Mouse (Mus musculus) heart, embryonic 11.5 days (tissue): ENCODE results near the gene Lgi1. TPM values are rescaled to one million over a fixed set of nuclear protein-coding genes. Genes with fewer than 3 reads are reported as not detected.
A peak's percentile ranks its signal among the peaks of the same experiment; 100 is the strongest.

ENCODE experiments used
- ATAC-seq: fragments of 200-750 bp; cut with Nextera tagmentation; replicated peaks from 2 replicates; pipeline ENCODE4 v1.8.0; 2017; ENCODE audit warnings: moderate library complexity; ENCODE audit not compliant: insufficient number of reproducible peaks, low FRiP score, low TSS enrichment
- H3K27ac ChIP-seq: fragments of 300-500 bp; sonication (generic); 2 replicates; pipeline ENCODE4 v1.5.1; 2014; ENCODE audit warnings: mild to moderate bottlenecking, low read depth, low read length
- H3K27me3 ChIP-seq: fragments of 300-500 bp; sonication (generic); 2 replicates; pipeline ENCODE4 v1.6.1; 2014; ENCODE audit warnings: mild to moderate bottlenecking, low read length, mixed read lengths; ENCODE audit not compliant: control insufficient read depth, insufficient read depth
- H3K36me3 ChIP-seq: fragments of 300-500 bp; sonication (generic); 2 replicates; pipeline ENCODE4 v1.6.1; 2014; ENCODE audit warnings: mild to moderate bottlenecking, low read length, moderate library complexity, mixed read lengths; ENCODE audit not compliant: control insufficient read depth, insufficient read depth
- H3K4me1 ChIP-seq: fragments of 300-500 bp; sonication (generic); 2 replicates; pipeline ENCODE4 v1.6.1; 2014; ENCODE audit warnings: low read length; ENCODE audit not compliant: control insufficient read depth, insufficient read depth
- H3K4me2 ChIP-seq: fragments of 300-500 bp; sonication (generic); 2 replicates; pipeline ENCODE4 v1.6.1; 2014; ENCODE audit warnings: mild to moderate bottlenecking, moderate library complexity
- H3K4me3 ChIP-seq: fragments of 300-500 bp; sonication (generic); 2 replicates; pipeline ENCODE4 v1.5.1; 2014; ENCODE audit warnings: low read depth, low read length
- H3K9ac ChIP-seq: fragments of 300-500 bp; sonication (generic); 2 replicates; pipeline ENCODE4 v1.6.1; 2014; ENCODE audit warnings: mild to moderate bottlenecking, low read depth, low read length, moderate library complexity
- H3K9me3 ChIP-seq: fragments of 300-500 bp; sonication (generic); replicated peaks from 2 replicates; pipeline ENCODE4 v1.6.1; 2016; ENCODE audit warnings: low read length; ENCODE audit not compliant: control insufficient read depth
- WGBS: fragments of 180-500 bp; shearing (Covaris S2); extraction: QIAGEN DNeasy Blood & Tissue Kit; methylation state at CpG from one replicate; pipeline ENCODE4 v1.1.7; 2014; ENCODE audit not compliant: insufficient replicate concordance; 5-methylcytosine and 5-hydroxymethylcytosine counted together
- polyA plus RNA-seq: library from polyadenylated mRNA; unstranded; fragments of >200 nt; fragmentation: Nextera tagmentation; extraction: Ambion mirVana; gene quantifications from 2 replicates; pipeline ENCODE4 v1.2.1, GENCODE M21; 2014

Gene Lgi1
- polyA plus RNA-seq, result 0.31 and 0.84 TPM in 2 replicates

DNA sequence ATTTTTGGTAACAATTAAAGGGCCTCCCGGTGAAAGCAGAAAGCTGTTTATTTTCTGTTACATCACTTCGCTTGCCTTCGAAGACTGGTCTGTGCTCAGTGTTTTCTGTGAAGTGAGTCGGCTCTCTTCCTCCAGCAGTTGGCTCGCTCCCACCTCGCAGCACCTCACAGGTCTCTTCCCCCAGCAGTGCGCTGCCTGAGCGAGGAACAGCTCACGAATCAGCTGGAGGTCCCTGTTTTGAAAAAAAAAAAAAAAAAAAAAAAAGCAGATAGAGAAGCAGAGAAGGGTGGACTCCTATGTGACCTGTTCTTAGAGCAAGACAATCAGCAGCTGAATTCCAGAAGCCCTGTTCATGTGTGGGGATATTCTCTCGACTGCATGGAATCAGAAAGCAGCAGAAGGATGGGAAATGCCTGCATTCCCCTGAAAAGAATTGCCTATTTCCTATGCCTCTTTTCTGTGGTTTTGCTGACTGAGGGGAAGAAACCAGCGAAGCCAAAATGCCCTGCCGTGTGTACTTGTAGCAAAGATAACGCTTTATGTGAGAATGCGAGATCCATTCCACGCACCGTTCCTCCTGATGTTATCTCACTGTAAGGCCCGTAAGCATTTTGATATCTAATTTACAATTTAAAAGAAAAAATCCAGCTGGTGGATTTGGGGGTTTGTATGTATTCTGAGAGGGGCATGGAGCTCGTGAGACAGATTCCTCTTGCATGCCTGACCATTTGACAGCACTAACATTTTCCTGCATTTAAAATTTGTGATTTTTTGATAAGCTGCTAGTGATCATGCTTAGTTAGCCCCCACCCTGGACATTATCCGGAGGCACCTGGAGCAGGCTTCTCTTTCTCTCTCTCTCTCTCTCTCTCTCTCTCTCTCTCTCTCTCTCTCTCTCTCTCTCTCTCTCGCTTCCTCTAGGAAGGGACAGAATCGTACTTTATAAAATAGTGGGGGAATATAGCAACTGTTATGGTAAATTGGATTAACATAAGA, at the start of gene Lgi1:
TSS of gene Lgi1 (plus strand) at position 32 of the 996 bp plus-strand sequence.
- no peaks in the 10 kb centered on the region for H3K9me3 ChIP-seq
- no peak within 1 kb of the TSS for H3K27ac ChIP-seq
- H3K27me3 ChIP-seq, result 0 out of 2 replicates have a peak, but pooled peaks cover 2% of the 10 kb centered on the region
- no peak for ATAC-seq
- H3K4me1 ChIP-seq, result no peaks in the 10 kb centered on the region
- peak within 1 kb of the TSS; percentile 21 for H3K4me3 ChIP-seq
- WGBS, result 24% methylated on average over 21 of the region's 21 CpGs
- H3K9ac ChIP-seq, result peak within 1 kb of the TSS; percentile 17; the same call in 1 of the 2 replicates
- H3K4me2 ChIP-seq, result peak within 1 kb of the TSS; percentile 56
- no peaks in the 10 kb centered on the region for H3K36me3 ChIP-seq

- Histone ChIP-seq H3K27me3 (no peaks in the 10 kb centered on the region), H3K36me3 (peaks cover 2% of the 10 kb centered on the region; the same call in 1 of the 2 replicates), H3K4me1 (no peaks in the 10 kb centered on the region), H3K9ac (no peak overlapping the region), H3K9me3 (no peaks in the 10 kb centered on the region), H3K4me3 (no peak overlapping the region), H3K27ac (no peak overlapping the region), H3K4me2 (no peak overlapping the region)
- ATAC-seq, result no peak
- 99% methylated on average over 3 of the region's 3 CpGs for WGBS
Observed at GRCm38 (mm10) chr19:38217696-38218095, 46.6 kb upstream of the Lgi1 start.

GRCm38 (mm10) chr19:38223356-38223904, 40.9 kb upstream of the Lgi1 start:
- peak overlapping the region; percentile 79 for H3K27ac ChIP-seq
- H3K4me1 ChIP-seq, result peaks cover 5% of the 10 kb centered on the region; the same call in 1 of the 2 replicates
- peaks cover under 1% of the 10 kb centered on the region; the same call in 1 of the 2 replicates for H3K36me3 ChIP-seq
- no peaks in the 10 kb centered on the region for H3K27me3 ChIP-seq
- peak overlapping the region; percentile 72 for H3K4me3 ChIP-seq
- no peaks in the 10 kb centered on the region for H3K9me3 ChIP-seq
- WGBS, result 10% methylated on average over 12 of the region's 12 CpGs
- peak overlapping the region; percentile 78 for H3K9ac ChIP-seq
- ATAC-seq, result no peak; the same call in 1 of the 2 replicates
- peak overlapping the region; percentile 86 for H3K4me2 ChIP-seq

GRCm38 (mm10) chr19:38223905-38224684, 40.2 kb upstream of the Lgi1 start, which contains the start of gene Fra10ac1:
Gene Fra10ac1 (minus strand): TSS chr19:38224156.
- peak within 1 kb of the TSS; percentile 78 for H3K9ac ChIP-seq
- no peaks in the 10 kb centered on the region for H3K9me3 ChIP-seq
- peaks cover 5% of the 10 kb centered on the region; the same call in 1 of the 2 replicates for H3K4me1 ChIP-seq
- H3K4me3 ChIP-seq, result peak within 1 kb of the TSS; percentile 72
- ATAC-seq, result peak; percentile 90
- peak within 1 kb of the TSS; percentile 86 for H3K4me2 ChIP-seq
- H3K27ac ChIP-seq, result peak within 1 kb of the TSS; percentile 79
- under 1% methylated on average over 49 of the region's 49 CpGs for WGBS
- H3K36me3 ChIP-seq, result no peaks in the 10 kb centered on the region
- no peaks in the 10 kb centered on the region for H3K27me3 ChIP-seq

GRCm38 (mm10) chr19:38224685-38225060, 39.7 kb upstream of the Lgi1 start:
- H3K36me3 ChIP-seq, result no peaks in the 10 kb centered on the region
- peak overlapping the region; percentile 86 for H3K4me2 ChIP-seq
- no peaks in the 10 kb centered on the region for H3K27me3 ChIP-seq
- H3K4me1 ChIP-seq, result peaks cover 5% of the 10 kb centered on the region; the same call in 1 of the 2 replicates
- H3K4me3 ChIP-seq, result peak overlapping the region; percentile 72
- H3K27ac ChIP-seq, result peak overlapping the region; percentile 79; the same call in 1 of the 2 replicates
- peak overlapping the region; percentile 78 for H3K9ac ChIP-seq
- 21% methylated on average over 9 of the region's 9 CpGs for WGBS
- no peak for ATAC-seq
- H3K9me3 ChIP-seq, result no peaks in the 10 kb centered on the region

GRCm38 (mm10) chr19:38228699-38229098, 35.6 kb upstream of the Lgi1 start:
- H3K4me2 ChIP-seq, result no peak overlapping the region
- H3K27me3 ChIP-seq, result no peaks in the 10 kb centered on the region
- H3K4me1 ChIP-seq, result no peaks in the 10 kb centered on the region
- no peak for ATAC-seq
- no peak overlapping the region for H3K9ac ChIP-seq
- no peaks in the 10 kb centered on the region for H3K36me3 ChIP-seq
- no peaks in the 10 kb centered on the region for H3K9me3 ChIP-seq
- 54% methylated on average over 2 of the region's 2 CpGs for WGBS
- no peak overlapping the region for H3K27ac ChIP-seq
- no peak overlapping the region for H3K4me3 ChIP-seq

DNA sequence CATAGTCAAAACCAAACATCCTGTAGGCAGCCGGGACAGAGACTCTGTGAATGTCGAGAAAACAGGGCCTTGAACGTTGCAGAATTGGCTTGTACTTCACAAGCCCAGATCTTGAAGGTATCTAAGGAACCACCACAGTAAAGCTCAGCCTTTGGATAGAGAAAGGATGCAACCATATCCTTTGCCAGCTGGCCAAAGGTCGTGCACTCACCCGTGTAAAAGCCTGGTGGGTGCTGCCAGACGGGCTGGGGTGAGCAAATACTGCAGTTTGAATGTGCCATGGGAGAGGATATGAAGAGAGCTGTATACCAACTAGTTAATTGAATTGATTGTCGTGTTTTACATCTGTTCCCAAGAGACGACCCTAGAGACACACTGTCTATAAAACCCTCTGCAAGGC, 32.2 kb upstream of the Lgi1 start:
- no peak overlapping the region for H3K9ac ChIP-seq
- 63% methylated on average over 8 of the region's 8 CpGs for WGBS

DNA sequence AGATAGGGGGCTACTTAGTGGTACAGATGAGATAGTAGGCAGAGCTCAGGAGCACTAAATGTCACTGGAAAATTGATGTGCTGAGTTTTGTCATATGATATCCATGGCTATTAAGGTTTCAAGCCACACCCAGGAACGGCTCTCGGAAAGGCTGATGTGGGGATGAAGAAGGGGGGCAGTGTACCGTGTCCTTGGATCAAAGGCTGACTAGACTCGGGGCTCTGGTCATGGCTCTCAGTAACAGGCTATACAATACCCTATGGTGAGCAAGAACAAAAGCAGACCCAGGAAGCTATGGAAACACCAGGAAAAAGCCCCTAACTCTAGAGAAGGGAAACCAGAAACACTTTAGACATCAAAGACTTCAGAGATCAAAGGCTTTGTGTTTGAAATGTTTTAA, 31.8 kb upstream of the Lgi1 start:
- 61% methylated on average over 4 of the region's 4 CpGs for WGBS
- no peak overlapping the region for H3K4me3 ChIP-seq
- H3K9ac ChIP-seq, result no peak overlapping the region
- H3K27ac ChIP-seq, result no peak overlapping the region
- no peaks in the 10 kb centered on the region for H3K4me1 ChIP-seq
- H3K9me3 ChIP-seq, result no peaks in the 10 kb centered on the region
- no peak for ATAC-seq
- no peak overlapping the region for H3K4me2 ChIP-seq
- H3K36me3 ChIP-seq, result no peaks in the 10 kb centered on the region
- no peaks in the 10 kb centered on the region for H3K27me3 ChIP-seq

More for the DNA sequence above, 32.2 kb upstream of the Lgi1 start:
- ATAC-seq, result no peak
- no peaks in the 10 kb centered on the region for H3K9me3 ChIP-seq
- H3K4me1 ChIP-seq, result no peaks in the 10 kb centered on the region
- H3K4me3 ChIP-seq, result no peak overlapping the region
- no peaks in the 10 kb centered on the region for H3K27me3 ChIP-seq
- H3K4me2 ChIP-seq, result no peak overlapping the region
- H3K36me3 ChIP-seq, result no peaks in the 10 kb centered on the region
- no peak overlapping the region for H3K27ac ChIP-seq
